9 mouse cellular contexts compared by ENCODE assay signal in genomic region chr1:157465194-157465593, GRCm38 (mm10). TPM values are rescaled to one million over a fixed set of nuclear protein-coding genes. Genes with fewer than 3 reads are reported as not detected.
A peak's percentile ranks its signal among the peaks of the same experiment; 100 is the strongest.
DNase-seq lines count a peak whose midpoint lies in the region; ATAC-seq and TF ChIP-seq lines count a peak whose summit lies in the region.
"Had no signal": no experiment of that assay in that cellular context is flagged by ENCODE, and none has a peak within 500 bp of the region (broad histone marks: within the 10 kb centered on the region; RNA-seq: fewer than 3 reads in every experiment).

No protein-coding gene starts in this region.

- peak; percentile 73 to 89 (median 80) for TF ChIP-seq CTCF in MEL (IDR thresholded peaks at IDR 0.05 in 2 of 3, conservative IDR thresholded peaks at IDR 0.05 in 1 of 3; ENCODE audit: control insufficient read depth in 1 of 3, insufficient read depth in 1 of 3, low read depth in 2 of 3, low read length in 3 of 3, poor library complexity in 1 of 3, severe bottlenecking in 1 of 3)

- peak; percentile 85 for TF ChIP-seq RAD21 in MEL (IDR thresholded peaks at IDR 0.05; ENCODE audit: low read depth, low read length)

- H3K79me2 ChIP-seq in MEL (ENCODE audit: control insufficient read depth, insufficient read depth, low read length, poor library complexity): no peaks in the 10 kb centered on the region

- no peak for TF ChIP-seq POLR2A in MEL (IDR thresholded peaks at IDR 0.05; ENCODE audit: control insufficient read depth in 1 of 2, insufficient read depth in 1 of 2, low read depth in 1 of 2, low read length in 2 of 2, poor library complexity in 1 of 2)

- no peak overlapping the region for H3K4me2 ChIP-seq in kidney, embryonic 15.5 days
- H3K4me2 ChIP-seq: neural tube, embryonic 12.5 days had no signal

- H3K27ac ChIP-seq in kidney, embryonic 15.5 days: no peak overlapping the region
- 0 out of 2 replicates have a peak overlapping the region, but pooled peaks have one; percentile 11 for H3K27ac ChIP-seq in MEL (ENCODE audit: control insufficient read depth, low read depth, low read length)
- H3K27ac ChIP-seq in forebrain, embryonic 10.5 days: no peak overlapping the region
- H3K27ac ChIP-seq: neural tube, embryonic 12.5 days had no signal

- H3K4me3 ChIP-seq in kidney, embryonic 15.5 days (replicated peaks): no peak overlapping the region
- peak overlapping the region; percentile 46 to 53 for H3K4me3 ChIP-seq in MEL (ENCODE audit: control insufficient read depth in 1 of 2, insufficient read depth in 1 of 2, low read depth in 2 of 2, low read length in 2 of 2)
- no peak overlapping the region for H3K4me3 ChIP-seq in forebrain, embryonic 10.5 days
- H3K4me3 ChIP-seq: neural tube, embryonic 12.5 days had no signal

- no peak for ATAC-seq in kidney, embryonic 15.5 days (replicated peaks; ENCODE audit: low FRiP score)

- H3K4me1 ChIP-seq in kidney, embryonic 15.5 days: no peaks in the 10 kb centered on the region
- peaks cover under 1 to 3% of the 10 kb centered on the region in 2 experiments; a peak in 1 of 4 replicates for H3K4me1 ChIP-seq in MEL (ENCODE audit: control insufficient read depth in 1 of 2, insufficient read depth in 2 of 2, low read length in 2 of 2)
- peaks cover 6% of the 10 kb centered on the region; the same call in 1 of the 2 replicates for H3K4me1 ChIP-seq in forebrain, embryonic 10.5 days
- H3K4me1 ChIP-seq: neural tube, embryonic 12.5 days had no signal

- no peak for TF ChIP-seq EP300 in MEL (IDR thresholded peaks at IDR 0.05; ENCODE audit: low read depth in 1 of 2, low read length in 2 of 2)

- WGBS in kidney, embryonic 15.5 days: 81% methylated on average over 3 of the region's 3 CpGs
- WGBS in forebrain, embryonic 10.5 days: 79% methylated on average over 3 of the region's 3 CpGs

- intact Hi-C loops in heart, postnatal 14 days (cut with DNase I): no loop called here

- no peak overlapping the region for H3K9ac ChIP-seq in kidney, embryonic 15.5 days
- peak overlapping the region; percentile 59 for H3K9ac ChIP-seq in MEL (ENCODE audit: control insufficient read depth, low read depth, low read length, poor library complexity, severe bottlenecking)
- H3K9ac ChIP-seq: neural tube, embryonic 12.5 days had no signal

- H3K9me3 ChIP-seq in kidney, embryonic 15.5 days (replicated peaks): no peaks in the 10 kb centered on the region
- H3K9me3 ChIP-seq in MEL (replicated peaks; ENCODE audit: insufficient read depth, low read length): no peaks in the 10 kb centered on the region
- no peaks in the 10 kb centered on the region for H3K9me3 ChIP-seq in forebrain, embryonic 10.5 days
- H3K9me3 ChIP-seq: neural tube, embryonic 12.5 days had no signal

- no peaks in the 10 kb centered on the region for H3K27me3 ChIP-seq in kidney, embryonic 15.5 days
- no peaks in the 10 kb centered on the region for H3K27me3 ChIP-seq in MEL (ENCODE audit: control insufficient read depth in 1 of 2, insufficient read depth in 2 of 2, low read length in 2 of 2)
- H3K27me3 ChIP-seq in forebrain, embryonic 10.5 days (ENCODE audit: poor library complexity, severe bottlenecking): peaks cover 20% of the 10 kb centered on the region
- H3K27me3 ChIP-seq: neural tube, embryonic 12.5 days had no signal

- peaks cover 5% of the 10 kb centered on the region; the same call in 1 of the 2 replicates for H3K36me3 ChIP-seq in kidney, embryonic 15.5 days
- peaks cover 0 to under 1% of the 10 kb centered on the region in 2 experiments; a peak in 1 of 4 replicates for H3K36me3 ChIP-seq in MEL (ENCODE audit: control insufficient read depth in 1 of 2, insufficient read depth in 2 of 2, low read length in 2 of 2)
- no peaks in the 10 kb centered on the region for H3K36me3 ChIP-seq in forebrain, embryonic 10.5 days (replicated peaks)
- H3K36me3 ChIP-seq: neural tube, embryonic 12.5 days had no signal

- peak; percentile 70 for DNase-seq in kidney, adult 18-20 months
- peak; percentile 41 to 42 for DNase-seq in B cell, adult 2 months
- DNase-seq in MEL (ENCODE audit: low read depth, low spot score): peak; percentile 85
- DNase-seq in heart, postnatal 14 days: peak; percentile 58 to 69
- DNase-seq in lung, postnatal 36 days: peak; percentile 78
- DNase-seq in forebrain, embryonic 10.5 days (ENCODE audit: extremely low spot score, low spot score): no peak
- no peak for DNase-seq in frontal cortex, postnatal 25 days (ENCODE audit: low spot score in 2 of 2)

TF ChIP-seq in MEL, 35 proteins besides CTCF, POLR2A, EP300 and RAD21 (continues in another document):
- TF ChIP-seq UBTF (IDR thresholded peaks at IDR 0.05; ENCODE audit: borderline replicate concordance, insufficient read depth, low read depth, low read length) (no peak), CHD2 (IDR thresholded peaks at IDR 0.05; ENCODE audit: low read length) (no peak), CHD1 (IDR thresholded peaks at IDR 0.05; ENCODE audit: low read depth, low read length) (no peak), HCFC1 (IDR thresholded peaks at IDR 0.05; ENCODE audit: low read depth, low read length) (0 out of 2 replicates have a peak, but pooled peaks have one; percentile 8), NELFE (IDR thresholded peaks at IDR 0.05; ENCODE audit: low read depth, low read length) (no peak), ZC3H11A (IDR thresholded peaks at IDR 0.05; ENCODE audit: low read depth, low read length) (peak; percentile 82), GATA1 (IDR thresholded peaks at IDR 0.05; ENCODE audit: low read depth, low read length) (no peak), POLR2AphosphoS2 (IDR thresholded peaks at IDR 0.05; ENCODE audit: low read length) (no peak), NRF1 (IDR thresholded peaks at IDR 0.05; ENCODE audit: insufficient read depth, low read depth, low read length, poor library complexity, severe bottlenecking) (no peak), TCF12 (IDR thresholded peaks at IDR 0.05; ENCODE audit: low read depth, low read length) (no peak), MAFK (IDR thresholded peaks at IDR 0.05; ENCODE audit: borderline replicate concordance, low read depth, low read length) (no peak), TAL1 (IDR thresholded peaks at IDR 0.05; ENCODE audit: low read length) (no peak), MAZ (IDR thresholded peaks at IDR 0.05; ENCODE audit: low read depth, low read length) (no peak), SMC3 (IDR thresholded peaks at IDR 0.05; ENCODE audit: low read depth, low read length) (peak; percentile 87), MAX (IDR thresholded peaks at IDR 0.05; ENCODE audit: low read length) (no peak; the same call in 1 of the 2 replicates), MYC (IDR thresholded peaks at IDR 0.05; ENCODE audit: low read depth, low read length) (peak; percentile 65; the same call in 1 of the 2 replicates), ELF1 (IDR thresholded peaks at IDR 0.05; ENCODE audit: low read depth, low read length) (no peak), JUND (IDR thresholded peaks at IDR 0.05; ENCODE audit: low read depth, low read length) (no peak), ETS1 (IDR thresholded peaks at IDR 0.05; ENCODE audit: low read depth, low read length) (no peak), MXI1 (IDR thresholded peaks at IDR 0.05; ENCODE audit: low read depth, low read length) (no peak), MEF2A (IDR thresholded peaks at IDR 0.05; ENCODE audit: extremely low read depth, insufficient replicate concordance, low read depth, low read length, poor library complexity, severe bottlenecking) (no peak), USF2 (IDR thresholded peaks at IDR 0.05; ENCODE audit: borderline replicate concordance in 1 of 2, insufficient read depth in 1 of 2, low read depth in 1 of 2, low read length in 2 of 2) (no peak), MYB (IDR thresholded peaks at IDR 0.05; ENCODE audit: low read depth, low read length) (no peak), GABPA (IDR thresholded peaks at IDR 0.05; ENCODE audit: low read depth, low read length) (no peak), ZMIZ1 (IDR thresholded peaks at IDR 0.05; ENCODE audit: low read depth, low read length) (no peak), TBP (IDR thresholded peaks at IDR 0.05; ENCODE audit: low read depth, low read length) (0 out of 2 replicates have a peak, but pooled peaks have one; percentile 20), BHLHE40 (IDR thresholded peaks at IDR 0.05; ENCODE audit: borderline replicate concordance, low read depth, low read length) (no peak), E2F4 (IDR thresholded peaks at IDR 0.05; ENCODE audit: borderline replicate concordance, low read depth, low read length) (no peak), SIN3A (IDR thresholded peaks at IDR 0.05; ENCODE audit: low read length) (no peak), POLR2AphosphoS5 (IDR thresholded peaks at IDR 0.05; ENCODE audit: borderline replicate concordance, low read depth, low read length) (no peak), ZKSCAN1 (IDR thresholded peaks at IDR 0.05; ENCODE audit: low read depth, low read length) (no peak), USF1 (IDR thresholded peaks at IDR 0.05; ENCODE audit: low read depth, low read length) (no peak)

RNA-seq across cellular contexts. Expression of gene Cryzl2, which starts 6.8 kb away (rescaled TPM):
- 17.4 and 19.8 TPM in 2 replicates for polyA plus RNA-seq in kidney, embryonic 15.5 days (2015; fragmentation: Nextera tagmentation; extraction: Ambion mirVana)
- total RNA-seq in MEL (2012; rRNA removed): 0.12 TPM in 1 of 2 replicates, not detected in the other
- polyA plus RNA-seq in MEL (2012; ENCODE audit: insufficient read depth in 1 of 2, insufficient read length in 2 of 2, low read depth in 1 of 2, low replicate concordance in 2 of 2, missing spikeins in 1 of 2): under 1 TPM in 1 of 2 experiments, not detected in 1; 0.04 TPM
- 10 to 100 TPM; 11.8 to 14.3 TPM for total RNA-seq in heart, postnatal 14 days (2021)
- 5.5 and 6.7 TPM in 2 replicates for polyA plus RNA-seq in forebrain, embryonic 10.5 days (2016; fragmentation: Nextera tagmentation; extraction: Ambion mirVana)

RNA-seq across cellular contexts. Expression of gene Sec16b, which starts 41.3 kb away (rescaled TPM):
- 2.2 and 2.6 TPM in 2 replicates for polyA plus RNA-seq in kidney, embryonic 15.5 days (2015; fragmentation: Nextera tagmentation; extraction: Ambion mirVana)
- total RNA-seq in MEL (2012; rRNA removed): 0.03 and 0.04 TPM in 2 replicates
- under 1 TPM in 1 of 2 experiments, not detected in 1; 0.03 TPM for polyA plus RNA-seq in MEL (2012; ENCODE audit: insufficient read depth in 1 of 2, insufficient read length in 2 of 2, low read depth in 1 of 2, low replicate concordance in 2 of 2, missing spikeins in 1 of 2)
- 1 to 10 TPM; 1.1 to 1.5 TPM for total RNA-seq in heart, postnatal 14 days (2021)
- polyA plus RNA-seq in forebrain, embryonic 10.5 days (2016; fragmentation: Nextera tagmentation; extraction: Ambion mirVana): 0.63 and 0.73 TPM in 2 replicates

RNA-seq across cellular contexts. Expression of gene Rasal2, which starts 52.8 kb away (rescaled TPM):
- polyA plus RNA-seq in kidney, embryonic 15.5 days (2015; fragmentation: Nextera tagmentation; extraction: Ambion mirVana): 8.0 and 8.1 TPM in 2 replicates
- 1.5 and 1.9 TPM in 2 replicates for total RNA-seq in MEL (2012; rRNA removed)
- polyA plus RNA-seq in MEL (2012; ENCODE audit: insufficient read depth in 1 of 2, insufficient read length in 2 of 2, low read depth in 1 of 2, low replicate concordance in 2 of 2, missing spikeins in 1 of 2): 1 to 10 TPM in 1 of 2 experiments, not detected in 1; 3.2 TPM
- total RNA-seq in heart, postnatal 14 days (2021): 10 to 100 TPM; 33.0 to 36.5 TPM
- 9.5 and 10.2 TPM in 2 replicates for polyA plus RNA-seq in forebrain, embryonic 10.5 days (2016; fragmentation: Nextera tagmentation; extraction: Ambion mirVana)

Comparison
In these comparisons a context has a peak if more than half of its experiments do, and no peak if none do; other contexts are left out.
1. DNase-seq: peak in kidney, adult 18-20 months (single experiment), B cell, adult 2 months (2 of 2), MEL (single experiment), heart, postnatal 14 days (2 of 2) and lung, postnatal 36 days (single experiment); none in forebrain, embryonic 10.5 days (single experiment) and frontal cortex, postnatal 25 days (0 of 2).
2. H3K4me3 ChIP-seq: peak in MEL (2 of 2); none in kidney, embryonic 15.5 days (single experiment) and forebrain, embryonic 10.5 days (single experiment).